Mouse (Mus musculus) neural tube, embryonic 14.5 days (tissue): ENCODE results near the gene Def6. TPM values are rescaled to one million over a fixed set of nuclear protein-coding genes. Genes with fewer than 3 reads are reported as not detected.

ENCODE experiments used
- ATAC-seq: fragments of 200-750 bp; cut with Nextera tagmentation; 2 replicates; pipeline ENCODE4 v1.8.0; 2017; ENCODE audit warnings: low read depth, mild to moderate bottlenecking, moderate TSS enrichment, moderate library complexity
- H3K27ac ChIP-seq: fragments of 300-500 bp; sonication (generic); 2 replicates; pipeline ENCODE4 v1.5.1; 2014; ENCODE audit warnings: low read depth, mild to moderate bottlenecking, control low read depth, low read length, moderate library complexity, mixed read lengths
- H3K27me3 ChIP-seq: fragments of 300-500 bp; sonication (generic); 2 replicates; pipeline ENCODE4 v1.6.1; 2014; ENCODE audit warnings: low read length; ENCODE audit not compliant: control insufficient read depth, insufficient read depth
- H3K36me3 ChIP-seq: fragments of 300-500 bp; sonication (generic); 2 replicates; pipeline ENCODE4 v1.6.1; 2014; ENCODE audit warnings: low read length, mixed read lengths; ENCODE audit not compliant: control insufficient read depth, insufficient read depth
- H3K4me1 ChIP-seq: fragments of 300-500 bp; sonication (generic); 2 replicates; pipeline ENCODE4 v1.6.1; 2014; ENCODE audit warnings: low read length; ENCODE audit not compliant: control insufficient read depth, insufficient read depth
- H3K4me2 ChIP-seq: fragments of 300-500 bp; sonication (generic); 2 replicates; pipeline ENCODE4 v1.6.1; 2014; ENCODE audit warnings: mild to moderate bottlenecking, low read depth, low read length, control low read depth
- H3K4me3 ChIP-seq: fragments of 300-500 bp; sonication (generic); 2 replicates; pipeline ENCODE4 v1.5.1; 2014; ENCODE audit warnings: low read depth, low read length, control low read depth, mixed read lengths
- H3K9ac ChIP-seq: fragments of 300-500 bp; sonication (generic); replicated peaks from 2 replicates; pipeline ENCODE4 v1.6.1; 2014; ENCODE audit warnings: low read depth, mild to moderate bottlenecking, control low read depth, low read length, mixed read lengths
- H3K9me3 ChIP-seq: fragments of 300-500 bp; sonication (generic); 2 replicates; pipeline ENCODE4 v1.6.1; 2016; ENCODE audit warnings: low read length; ENCODE audit not compliant: control insufficient read depth
- WGBS: fragments of 180-500 bp; shearing (Covaris S2); extraction: QIAGEN DNeasy Blood & Tissue Kit; methylation state at CpG from one replicate; pipeline ENCODE4 v1.1.7; 2014; 5-methylcytosine and 5-hydroxymethylcytosine counted together
- polyA plus RNA-seq: library from polyadenylated mRNA; unstranded; fragments of >200 nt; fragmentation: Nextera tagmentation; extraction: Ambion mirVana; gene quantifications from 2 replicates; pipeline ENCODE4 v1.2.1, GENCODE M21; 2014

Gene Def6
- polyA plus RNA-seq, 1 experiment from 2014 or later = 5.0 TPM

- H3K9me3 ChIP-seq = no peaks in the 10 kb centered on the region
- H3K4me1 ChIP-seq = peaks cover 12% of the 10 kb centered on the region; the same call in 1 of the 2 replicates
- H3K36me3 ChIP-seq = no peaks in the 10 kb centered on the region
- no peak overlapping the region for H3K4me2 ChIP-seq
- 0 out of 2 replicates have a peak overlapping the region, but pooled peaks have one; percentile 12 for H3K9ac ChIP-seq
- 36% methylated on average over 6 of the region's 6 CpGs for WGBS
- ATAC-seq = peak; percentile 84; the same call in 1 of the 2 replicates
- H3K4me3 ChIP-seq = no peak overlapping the region
- H3K27me3 ChIP-seq = no peaks in the 10 kb centered on the region
- H3K27ac ChIP-seq = peak overlapping the region; percentile 57; the same call in 1 of the 2 replicates
Measured at GRCm38 (mm10) chr17:28244714-28245113, 37.1 kb downstream of the Def6 start.

GRCm38 (mm10) chr17:28246640-28247039, 39.1 kb downstream of the Def6 start:
- 74% methylated on average over 11 of the region's 11 CpGs for whole genome bisulfite sequencing
- Histone ChIP-seq H3K4me2 (no peak overlapping the region), H3K9me3 (no peaks in the 10 kb centered on the region), H3K27ac (no peak overlapping the region), H3K27me3 (no peaks in the 10 kb centered on the region), H3K4me1 (peaks cover 12% of the 10 kb centered on the region; the same call in 1 of the 2 replicates), H3K9ac (no peak overlapping the region), H3K4me3 (no peak overlapping the region), H3K36me3 (no peaks in the 10 kb centered on the region)
- no peak for ATAC-seq

- ATAC-seq = no peak
- H3K36me3 ChIP-seq = no peaks in the 10 kb centered on the region
- peaks cover 12% of the 10 kb centered on the region; the same call in 1 of the 2 replicates for H3K4me1 ChIP-seq
- 59% methylated on average over 6 of the region's 6 CpGs for WGBS
- H3K27me3 ChIP-seq = no peaks in the 10 kb centered on the region
- no peak overlapping the region for H3K4me2 ChIP-seq
- no peak overlapping the region for H3K4me3 ChIP-seq
- no peak overlapping the region for H3K9ac ChIP-seq
- H3K9me3 ChIP-seq = no peaks in the 10 kb centered on the region
- no peak overlapping the region for H3K27ac ChIP-seq
Measured at GRCm38 (mm10) chr17:28247613-28248012, 40.0 kb downstream of the Def6 start.

- Histone ChIP-seq H3K9ac (no peak overlapping the region), H3K27ac (no peak overlapping the region), H3K36me3 (no peaks in the 10 kb centered on the region), H3K27me3 (no peaks in the 10 kb centered on the region), H3K4me1 (peaks cover 12% of the 10 kb centered on the region; the same call in 1 of the 2 replicates), H3K9me3 (no peaks in the 10 kb centered on the region), H3K4me2 (no peak overlapping the region), H3K4me3 (no peak overlapping the region)
- 76% methylated on average over 12 of the region's 12 CpGs for WGBS
- no peak for ATAC-seq
Measured at GRCm38 (mm10) chr17:28249062-28249461, 41.5 kb downstream of the Def6 start.

- no peak overlapping the region for H3K9ac ChIP-seq
- no peaks in the 10 kb centered on the region for H3K27me3 ChIP-seq
- H3K4me2 ChIP-seq = no peak overlapping the region
- no peak overlapping the region for H3K27ac ChIP-seq
- peaks cover 14% of the 10 kb centered on the region for H3K4me1 ChIP-seq
- H3K4me3 ChIP-seq = no peak overlapping the region
- no peak for ATAC-seq
- no peaks in the 10 kb centered on the region for H3K9me3 ChIP-seq
- no peaks in the 10 kb centered on the region for H3K36me3 ChIP-seq
- 87% methylated on average over 12 of the region's 12 CpGs for WGBS
Measured at GRCm38 (mm10) chr17:28251579-28252280, 44.2 kb downstream of the Def6 start.

GRCm38 (mm10) chr17:28252281-28252648, 44.7 kb downstream of the Def6 start:
- H3K36me3 ChIP-seq = no peaks in the 10 kb centered on the region
- no peak for ATAC-seq
- H3K9ac ChIP-seq = no peak overlapping the region
- H3K4me1 ChIP-seq = peaks cover 14% of the 10 kb centered on the region
- H3K9me3 ChIP-seq = no peaks in the 10 kb centered on the region
- WGBS = 75% methylated on average over 5 of the region's 5 CpGs
- H3K27ac ChIP-seq = no peak overlapping the region
- no peak overlapping the region for H3K4me2 ChIP-seq
- H3K27me3 ChIP-seq = no peaks in the 10 kb centered on the region
- no peak overlapping the region for H3K4me3 ChIP-seq

GRCm38 (mm10) chr17:28253216-28253615, 45.6 kb downstream of the Def6 start:
- no peaks in the 10 kb centered on the region for H3K36me3 ChIP-seq
- H3K27ac ChIP-seq = no peak overlapping the region
- no peaks in the 10 kb centered on the region for H3K9me3 ChIP-seq
- H3K4me3 ChIP-seq = no peak overlapping the region
- no peak for ATAC-seq
- peaks cover 16% of the 10 kb centered on the region for H3K4me1 ChIP-seq
- no peaks in the 10 kb centered on the region for H3K27me3 ChIP-seq
- no peak overlapping the region for H3K9ac ChIP-seq
- 65% methylated on average over 7 of the region's 7 CpGs for WGBS
- no peak overlapping the region for H3K4me2 ChIP-seq

GRCm38 (mm10) chr17:28254804-28255203, 47.2 kb downstream of the Def6 start:
- no peaks in the 10 kb centered on the region for H3K9me3 ChIP-seq
- no peaks in the 10 kb centered on the region for H3K27me3 ChIP-seq
- H3K4me3 ChIP-seq = no peak overlapping the region
- ATAC-seq = peak; percentile 52; the same call in 1 of the 2 replicates
- H3K4me2 ChIP-seq = no peak overlapping the region
- H3K27ac ChIP-seq = peak overlapping the region; percentile 70; the same call in 1 of the 2 replicates
- WGBS = 26% methylated on average over 4 of the region's 4 CpGs
- H3K9ac ChIP-seq = no peak overlapping the region
- H3K4me1 ChIP-seq = peaks cover 14% of the 10 kb centered on the region
- H3K36me3 ChIP-seq = no peaks in the 10 kb centered on the region

- peak overlapping the region; percentile 70 for H3K27ac ChIP-seq
Measured at GRCm38 (mm10) chr17:28255651-28256050, 48.1 kb downstream of the Def6 start.

More at GRCm38 (mm10) chr17:28255651-28256050, 48.1 kb downstream of the Def6 start:
- ATAC-seq = peak; percentile 13; the same call in 1 of the 2 replicates
- no peak overlapping the region for H3K4me2 ChIP-seq
- peaks cover 14% of the 10 kb centered on the region for H3K4me1 ChIP-seq
- 43% methylated on average over 5 of the region's 5 CpGs for WGBS
- H3K9me3 ChIP-seq = no peaks in the 10 kb centered on the region
- no peaks in the 10 kb centered on the region for H3K36me3 ChIP-seq
- H3K27me3 ChIP-seq = no peaks in the 10 kb centered on the region
- H3K4me3 ChIP-seq = no peak overlapping the region
- H3K9ac ChIP-seq = no peak overlapping the region
